Mouse (Mus musculus) neural tube, embryonic 12.5 days (tissue): ENCODE results near the gene Cfap99. TPM values are rescaled to one million over a fixed set of nuclear protein-coding genes. Genes with fewer than 3 reads are reported as not detected.

Experiments
- ATAC-seq: fragments of 200-750 bp; cut with Nextera tagmentation; 2 replicates; pipeline ENCODE4 v1.8.0; 2017; ENCODE audit warnings: low read depth, mild to moderate bottlenecking, moderate TSS enrichment, moderate library complexity; ENCODE audit not compliant: low FRiP score
- H3K27ac ChIP-seq: fragments of 300-500 bp; sonication (generic); 2 replicates; pipeline ENCODE4 v1.5.1; 2016
- H3K27me3 ChIP-seq: fragments of 300-500 bp; sonication (generic); replicated peaks from 2 replicates; pipeline ENCODE4 v1.6.1; 2016; ENCODE audit warnings: mild to moderate bottlenecking
- H3K36me3 ChIP-seq: fragments of 300-500 bp; sonication (generic); 2 replicates; pipeline ENCODE4 v1.6.1; 2016; ENCODE audit warnings: mild to moderate bottlenecking
- H3K4me1 ChIP-seq: fragments of 300-500 bp; sonication (generic); 2 replicates; pipeline ENCODE4 v1.6.1; 2016
- H3K4me2 ChIP-seq: fragments of 300-500 bp; sonication (generic); replicated peaks from 2 replicates; pipeline ENCODE4 v1.6.1; 2016; ENCODE audit warnings: mild to moderate bottlenecking
- H3K4me3 ChIP-seq: fragments of 300-500 bp; sonication (generic); 2 replicates; pipeline ENCODE4 v1.5.1; 2016
- H3K9ac ChIP-seq: fragments of 300-500 bp; sonication (generic); 2 replicates; pipeline ENCODE4 v1.6.1; 2016; ENCODE audit warnings: mild to moderate bottlenecking
- H3K9me3 ChIP-seq: fragments of 300-500 bp; sonication (generic); 2 replicates; pipeline ENCODE4 v1.6.1; 2016; ENCODE audit warnings: mild to moderate bottlenecking
- WGBS: fragments of 180-500 bp; shearing (Covaris S2); methylation state at CpG from one replicate; pipeline ENCODE4 v1.1.7; 2016; 5-methylcytosine and 5-hydroxymethylcytosine counted together
- polyA plus RNA-seq: library from polyadenylated mRNA; unstranded; fragments of >200 nt; fragmentation: Nextera tagmentation; extraction: Ambion mirVana; gene quantifications from 2 replicates; pipeline ENCODE4 v1.2.1, GENCODE M21; 2016

Cfap99 gene
- not detected in 2 replicates for polyA plus RNA-seq

DNA sequence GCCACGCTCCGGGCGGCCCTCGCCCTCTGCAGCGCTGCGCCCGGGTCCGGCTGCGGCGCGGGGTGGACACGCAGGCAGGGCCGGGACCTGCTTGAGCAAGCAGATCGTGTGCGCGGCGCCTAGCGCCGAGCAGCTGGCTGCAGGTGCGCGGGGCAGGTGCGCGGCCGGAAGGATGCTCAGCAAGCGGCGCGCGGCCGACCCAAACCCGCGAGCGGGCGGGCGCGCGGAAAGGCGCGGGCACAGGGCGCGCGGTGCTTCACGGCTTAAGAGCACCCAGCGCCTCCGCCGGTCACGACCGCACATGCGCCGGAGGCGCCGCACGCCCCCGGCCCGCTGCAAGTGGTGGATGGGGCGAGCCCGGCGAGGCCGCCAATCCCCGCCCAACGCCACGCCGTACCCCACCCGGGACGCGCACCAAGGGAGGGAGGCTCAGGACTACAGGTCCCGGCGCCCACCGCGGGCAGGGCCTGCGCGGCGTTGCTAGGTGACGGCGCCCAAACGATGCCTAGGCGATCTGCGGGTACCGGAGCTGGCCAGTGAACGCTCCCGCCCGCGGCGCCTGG is at the start of gene Cfap99, which contains the start of gene Zfyve28:
TSS of gene Cfap99 (plus strand) at position 447 of the 563 bp plus-strand sequence.
TSS of gene Zfyve28 (minus strand) at position 296 of the 563 bp plus-strand sequence.
- under 1% methylated on average over 83 of the region's 83 CpGs for WGBS
- peak; percentile 97 for ATAC-seq
- H3K27ac ChIP-seq: no peak within 1 kb of the TSS
- H3K27me3 ChIP-seq: peaks cover 38% of the 10 kb centered on the region
- no peaks in the 10 kb centered on the region for H3K9me3 ChIP-seq
- peak within 1 kb of the TSS; percentile 67 for H3K4me3 ChIP-seq
- peaks cover 23% of the 10 kb centered on the region for H3K4me1 ChIP-seq
- H3K36me3 ChIP-seq: no peaks in the 10 kb centered on the region
- H3K9ac ChIP-seq: peak within 1 kb of the TSS; percentile 67
- H3K4me2 ChIP-seq: peak within 1 kb of the TSS; percentile 95

DNA sequence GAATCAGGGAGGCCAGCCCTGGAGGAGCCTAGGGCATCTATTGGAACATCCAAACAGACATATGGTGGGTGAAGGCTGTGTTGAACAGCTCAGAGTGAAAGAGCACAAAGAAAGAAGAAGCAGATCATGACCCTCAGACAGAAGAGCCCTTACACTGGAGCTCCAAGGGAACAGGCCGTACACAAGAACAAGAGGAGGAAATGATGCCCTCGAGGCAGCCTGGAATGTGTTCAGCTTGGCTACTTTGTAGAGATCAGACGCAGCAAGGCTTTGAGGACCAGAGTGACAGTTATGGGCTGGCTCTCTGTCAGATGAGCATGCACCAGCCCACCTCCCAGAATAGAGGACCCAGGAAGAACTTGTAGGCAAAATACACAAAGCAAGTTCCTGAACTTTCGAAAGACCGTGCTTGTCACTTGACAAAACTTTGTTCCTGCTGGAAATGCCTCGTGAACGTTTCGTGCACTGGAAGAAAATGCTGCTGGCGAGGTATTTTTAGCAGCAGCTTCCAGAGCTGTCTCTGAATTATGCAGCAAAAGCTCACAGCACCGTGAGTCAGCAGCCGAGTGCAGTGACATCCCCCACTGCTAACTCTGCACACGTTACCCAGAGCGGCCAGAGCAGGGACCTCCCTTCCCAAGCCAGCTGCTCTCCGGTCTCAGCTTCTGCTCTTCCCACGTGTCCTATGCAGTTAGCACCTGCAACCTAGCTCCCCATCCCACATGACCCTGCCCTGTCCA is 46.0 kb upstream of the Cfap99 start:
- 60% methylated on average over 15 of the region's 15 CpGs for WGBS
- H3K4me1 ChIP-seq: no peaks in the 10 kb centered on the region
- H3K9ac ChIP-seq: no peak overlapping the region
- H3K9me3 ChIP-seq: no peaks in the 10 kb centered on the region
- H3K4me3 ChIP-seq: no peak overlapping the region
- H3K27me3 ChIP-seq: no peaks in the 10 kb centered on the region
- ATAC-seq: no peak
- no peak overlapping the region for H3K4me2 ChIP-seq
- no peaks in the 10 kb centered on the region for H3K36me3 ChIP-seq
- H3K27ac ChIP-seq: no peak overlapping the region

DNA sequence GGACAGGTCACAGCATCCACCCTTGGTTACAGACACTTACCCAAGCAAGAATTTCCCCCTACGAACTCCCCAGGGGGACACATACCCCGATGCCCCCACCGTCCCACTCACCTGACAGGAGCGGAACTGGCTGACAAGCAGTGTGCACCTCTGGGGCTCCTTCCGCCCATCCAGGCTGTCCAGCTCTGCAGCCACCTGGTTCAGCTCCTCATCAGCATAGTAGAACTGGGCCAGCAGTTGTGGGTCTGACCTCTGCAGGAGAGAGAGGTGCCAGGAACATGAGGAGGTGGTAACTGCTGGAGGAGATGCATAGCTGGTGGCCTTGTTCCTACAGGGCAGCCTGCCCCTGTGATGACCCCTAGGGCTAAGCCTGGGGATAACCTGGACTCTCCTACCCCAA is 45.3 kb upstream of the Cfap99 start:
- no peak for ATAC-seq
- H3K27me3 ChIP-seq: no peaks in the 10 kb centered on the region
- H3K4me1 ChIP-seq: no peaks in the 10 kb centered on the region
- H3K27ac ChIP-seq: no peak overlapping the region
- H3K9ac ChIP-seq: no peak overlapping the region
- H3K4me3 ChIP-seq: no peak overlapping the region
- no peaks in the 10 kb centered on the region for H3K9me3 ChIP-seq
- no peak overlapping the region for H3K4me2 ChIP-seq
- no peaks in the 10 kb centered on the region for H3K36me3 ChIP-seq
- WGBS: 88% methylated on average over 5 of the region's 5 CpGs

DNA sequence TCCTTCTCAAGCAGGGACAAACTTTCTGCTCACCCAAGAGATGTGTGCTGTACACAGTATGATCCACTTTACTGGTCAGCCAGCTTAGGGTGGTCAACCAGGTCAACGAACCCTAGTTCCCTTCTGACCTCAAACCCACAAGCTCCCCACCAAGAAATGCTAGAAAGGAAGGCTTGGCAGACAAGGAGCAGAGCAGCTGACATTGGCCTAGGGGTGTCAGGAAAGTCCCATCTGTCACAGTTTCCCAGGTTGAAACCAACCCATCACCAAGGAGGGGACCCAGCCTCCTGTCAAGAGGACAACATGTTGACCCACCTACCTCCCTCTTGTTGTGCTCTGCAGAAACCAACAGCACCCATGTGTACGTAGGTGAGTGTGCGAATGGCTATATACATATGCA is 42.0 kb upstream of the Cfap99 start:
- no peaks in the 10 kb centered on the region for H3K36me3 ChIP-seq
- peaks cover 11% of the 10 kb centered on the region for H3K4me1 ChIP-seq
- H3K4me3 ChIP-seq: no peak overlapping the region
- no peak overlapping the region for H3K9ac ChIP-seq
- H3K27me3 ChIP-seq: no peaks in the 10 kb centered on the region
- no peak for ATAC-seq
- H3K4me2 ChIP-seq: no peak overlapping the region
- H3K9me3 ChIP-seq: no peaks in the 10 kb centered on the region
- H3K27ac ChIP-seq: no peak overlapping the region
- 91% methylated on average over 3 of the region's 3 CpGs for WGBS

DNA sequence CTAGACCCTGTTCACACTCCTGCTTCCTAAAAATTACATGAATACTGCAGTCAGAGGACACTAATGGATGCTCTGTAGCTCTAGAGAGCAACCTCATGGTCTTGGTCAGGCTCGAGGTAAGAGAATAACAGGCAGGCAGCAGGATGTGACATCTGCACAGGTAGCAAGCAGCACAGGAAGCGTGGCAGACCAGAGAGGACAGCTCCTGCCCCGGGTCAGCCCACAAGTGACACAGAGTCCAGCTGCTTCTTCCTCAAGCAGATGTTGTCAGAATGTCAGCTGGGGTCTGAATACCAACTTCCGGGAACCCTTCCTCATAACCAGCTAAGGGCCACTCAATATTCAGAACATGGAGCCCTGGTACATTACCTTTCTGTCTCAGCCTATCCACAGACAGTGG is 39.3 kb upstream of the Cfap99 start:
- no peak overlapping the region for H3K4me3 ChIP-seq
- H3K27ac ChIP-seq: no peak overlapping the region
- no peaks in the 10 kb centered on the region for H3K36me3 ChIP-seq
- WGBS: 83% methylated on average over 4 of the region's 4 CpGs
- no peak overlapping the region for H3K9ac ChIP-seq
- no peaks in the 10 kb centered on the region for H3K27me3 ChIP-seq
- H3K9me3 ChIP-seq: no peaks in the 10 kb centered on the region
- H3K4me2 ChIP-seq: no peak overlapping the region
- no peak for ATAC-seq
- H3K4me1 ChIP-seq: peaks cover 28% of the 10 kb centered on the region

DNA sequence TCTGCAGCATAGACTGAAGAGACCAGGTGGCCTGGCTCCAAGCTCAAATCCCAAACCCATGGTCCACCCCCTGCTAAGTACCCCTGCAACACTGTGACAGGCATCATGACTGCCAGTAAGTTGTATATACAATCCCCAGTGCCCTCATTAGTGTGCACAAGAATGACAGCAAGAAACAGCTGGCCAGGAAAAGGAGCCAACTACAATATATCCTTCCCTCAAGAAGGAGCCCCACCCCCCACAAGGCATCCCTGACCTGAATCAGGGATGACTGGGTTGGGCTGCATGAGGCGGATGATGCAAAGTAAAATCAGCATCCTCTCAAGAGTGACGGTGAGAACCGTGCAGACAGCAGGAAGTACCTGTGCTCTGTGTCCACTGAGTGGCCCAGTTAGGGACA is 38.3 kb upstream of the Cfap99 start:
- Histone ChIP-seq H3K4me3 (no peak overlapping the region), H3K27me3 (no peaks in the 10 kb centered on the region), H3K9ac (no peak overlapping the region), H3K36me3 (no peaks in the 10 kb centered on the region), H3K9me3 (no peaks in the 10 kb centered on the region), H3K27ac (no peak overlapping the region), H3K4me2 (no peak overlapping the region), H3K4me1 (peaks cover 28% of the 10 kb centered on the region)
- no peak for ATAC-seq
- 76% methylated on average over 3 of the region's 3 CpGs for WGBS

DNA sequence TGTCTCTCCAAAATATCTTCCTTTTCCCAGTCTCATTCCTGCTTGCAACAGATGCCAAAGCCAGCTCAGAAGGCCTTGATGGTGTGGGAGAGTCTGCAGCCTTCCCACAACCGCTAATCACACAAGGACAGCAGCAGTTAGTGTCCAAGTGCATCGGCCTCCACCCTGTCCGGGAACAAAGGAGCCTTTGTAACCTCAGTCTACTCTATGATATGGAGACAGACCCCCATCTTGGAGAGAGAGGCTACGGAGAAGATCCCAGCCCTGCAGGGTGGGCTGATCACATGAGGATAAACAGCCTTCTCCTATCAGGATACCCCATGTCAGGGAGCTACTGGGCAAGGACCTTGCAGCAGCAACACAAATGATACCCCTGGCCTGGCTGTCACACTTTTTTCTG is 36.6 kb upstream of the Cfap99 start:
- ATAC-seq: peak; percentile 56; the same call in 1 of the 2 replicates
- Histone ChIP-seq H3K27me3 (no peaks in the 10 kb centered on the region), H3K36me3 (no peaks in the 10 kb centered on the region), H3K4me1 (peaks cover 28% of the 10 kb centered on the region), H3K9me3 (no peaks in the 10 kb centered on the region), H3K4me2 (no peak overlapping the region), H3K9ac (no peak overlapping the region), H3K27ac (peak overlapping the region; percentile 8; the same call in 1 of the 2 replicates), H3K4me3 (no peak overlapping the region)
- WGBS: 21% methylated on average over 4 of the region's 4 CpGs

DNA sequence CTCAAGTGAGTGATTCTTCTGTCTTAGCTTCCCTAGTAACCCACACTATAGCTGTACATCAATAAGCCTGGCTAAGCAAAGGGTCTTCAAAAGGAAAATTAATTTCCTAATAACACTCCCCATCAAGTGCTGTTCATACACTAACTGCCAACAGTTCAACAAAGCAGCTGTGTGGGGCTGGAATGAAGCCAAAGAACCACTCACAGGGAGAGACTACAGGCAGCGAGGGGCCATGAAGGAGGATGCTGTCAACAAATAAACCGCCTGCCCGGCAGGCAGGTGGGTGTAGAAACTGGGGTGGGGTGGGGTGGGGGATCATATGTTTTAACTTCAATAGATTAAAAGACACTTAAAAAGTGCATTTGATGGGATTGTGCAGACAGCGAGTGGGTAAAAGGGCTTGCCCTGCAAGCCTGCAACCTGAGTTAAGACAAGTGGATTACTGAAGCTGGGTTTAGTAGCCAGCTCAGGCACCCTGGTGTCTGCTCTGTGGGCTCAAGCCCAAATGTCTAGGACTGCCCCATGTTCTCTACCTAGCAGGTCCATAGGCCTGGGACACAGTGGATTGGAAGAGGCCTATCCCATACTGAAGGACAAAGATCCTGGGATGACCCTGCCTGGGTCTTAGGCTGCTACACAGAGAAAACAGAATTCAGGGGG is 36.0 kb upstream of the Cfap99 start:
- no peak overlapping the region for H3K9ac ChIP-seq
- ATAC-seq: peak; percentile 58

DNA sequence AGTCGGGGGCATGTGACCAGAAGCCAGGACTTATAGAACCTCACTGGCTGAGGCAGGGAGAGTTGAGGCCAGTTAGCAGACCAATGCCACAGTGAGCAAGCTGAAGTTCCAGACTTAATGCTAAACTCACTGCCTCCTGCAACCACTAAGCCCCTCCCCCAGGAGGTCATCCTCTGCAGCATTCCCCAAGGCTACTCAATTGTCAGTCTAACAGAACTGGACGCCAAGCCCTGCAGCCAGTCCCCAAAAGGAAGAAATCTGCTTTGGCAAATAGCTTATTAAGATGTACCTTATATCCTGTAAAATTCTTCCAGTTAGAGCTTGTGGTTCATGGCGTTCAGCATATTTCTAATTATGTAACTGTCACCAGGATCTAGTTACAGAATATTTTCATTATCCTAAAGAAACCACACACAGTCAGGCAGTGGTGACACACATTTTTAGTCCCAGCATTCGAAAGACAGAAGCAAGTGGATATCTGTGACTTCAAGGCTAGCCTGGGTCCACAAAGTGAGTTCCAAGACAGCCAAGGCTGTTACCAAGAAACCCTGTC is 35.4 kb upstream of the Cfap99 start:
- H3K9me3 ChIP-seq: no peaks in the 10 kb centered on the region
- no peak overlapping the region for H3K4me3 ChIP-seq
- no peaks in the 10 kb centered on the region for H3K27me3 ChIP-seq
- H3K4me2 ChIP-seq: no peak overlapping the region
- no peak for ATAC-seq
- H3K27ac ChIP-seq: 0 out of 2 replicates have a peak overlapping the region, but pooled peaks have one; percentile 57
- H3K36me3 ChIP-seq: no peaks in the 10 kb centered on the region
- peaks cover 28% of the 10 kb centered on the region for H3K4me1 ChIP-seq
- no peak overlapping the region for H3K9ac ChIP-seq
- WGBS: 60% methylated on average over 4 of the region's 4 CpGs

More for the DNA sequence above, 36.0 kb upstream of the Cfap99 start:
- Histone ChIP-seq H3K27me3 (no peaks in the 10 kb centered on the region), H3K4me1 (peaks cover 28% of the 10 kb centered on the region), H3K4me3 (no peak overlapping the region), H3K27ac (0 out of 2 replicates have a peak overlapping the region, but pooled peaks have one; percentile 57), H3K36me3 (no peaks in the 10 kb centered on the region), H3K9me3 (no peaks in the 10 kb centered on the region), H3K4me2 (no peak overlapping the region)
- WGBS: 44% methylated on average over 4 of the region's 4 CpGs

DNA sequence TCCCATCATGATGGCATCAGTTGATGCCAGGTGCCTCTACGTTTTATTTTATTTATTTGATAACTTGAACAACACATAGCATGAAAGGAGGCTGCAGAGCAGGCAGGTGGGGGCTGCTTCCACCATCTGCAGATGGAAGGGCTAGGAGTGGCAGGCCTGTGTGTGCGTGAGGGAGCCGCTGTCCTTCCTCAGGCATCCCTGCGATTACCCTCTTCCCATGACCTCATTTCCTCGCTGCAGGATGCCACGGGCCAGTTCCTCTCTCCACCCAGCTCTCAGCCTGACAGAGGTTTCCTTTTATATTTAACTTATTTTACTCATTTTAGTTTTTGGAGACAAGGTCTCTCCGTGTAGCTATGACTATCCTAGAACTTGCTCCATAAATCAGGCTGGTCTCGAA is 34.1 kb upstream of the Cfap99 start:
- WGBS: 77% methylated on average over 8 of the region's 8 CpGs
- no peak overlapping the region for H3K9ac ChIP-seq
- H3K4me3 ChIP-seq: no peak overlapping the region
- H3K4me1 ChIP-seq: peaks cover 28% of the 10 kb centered on the region
- H3K27ac ChIP-seq: no peak overlapping the region
- no peaks in the 10 kb centered on the region for H3K27me3 ChIP-seq
- H3K36me3 ChIP-seq: no peaks in the 10 kb centered on the region
- H3K9me3 ChIP-seq: no peaks in the 10 kb centered on the region
- no peak overlapping the region for H3K4me2 ChIP-seq
- no peak for ATAC-seq

DNA sequence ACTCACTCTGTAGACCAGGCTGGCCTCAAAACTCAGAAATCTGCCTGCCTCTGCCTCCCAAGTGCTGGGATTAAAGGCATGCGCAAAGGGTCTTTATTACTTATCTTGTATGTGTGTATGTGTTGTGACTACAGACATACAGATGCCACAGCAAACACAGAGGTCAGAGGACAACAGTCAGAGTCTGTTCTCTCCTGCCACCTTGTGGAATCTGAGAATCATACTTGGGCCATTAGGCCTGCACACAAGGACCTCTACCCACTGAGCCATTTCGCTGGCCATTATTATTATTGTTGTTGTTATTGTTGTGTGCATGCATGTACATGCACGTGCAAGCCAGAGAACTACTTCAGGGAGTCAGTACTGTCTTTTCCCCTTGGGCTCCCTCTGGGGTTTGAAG is 33.2 kb upstream of the Cfap99 start:
- ATAC-seq: no peak
- 81% methylated on average over 3 of the region's 3 CpGs for WGBS
- Histone ChIP-seq H3K27me3 (no peaks in the 10 kb centered on the region), H3K4me1 (peaks cover 23% of the 10 kb centered on the region), H3K36me3 (no peaks in the 10 kb centered on the region), H3K4me2 (no peak overlapping the region), H3K27ac (no peak overlapping the region), H3K9me3 (no peaks in the 10 kb centered on the region), H3K4me3 (no peak overlapping the region), H3K9ac (no peak overlapping the region)

DNA sequence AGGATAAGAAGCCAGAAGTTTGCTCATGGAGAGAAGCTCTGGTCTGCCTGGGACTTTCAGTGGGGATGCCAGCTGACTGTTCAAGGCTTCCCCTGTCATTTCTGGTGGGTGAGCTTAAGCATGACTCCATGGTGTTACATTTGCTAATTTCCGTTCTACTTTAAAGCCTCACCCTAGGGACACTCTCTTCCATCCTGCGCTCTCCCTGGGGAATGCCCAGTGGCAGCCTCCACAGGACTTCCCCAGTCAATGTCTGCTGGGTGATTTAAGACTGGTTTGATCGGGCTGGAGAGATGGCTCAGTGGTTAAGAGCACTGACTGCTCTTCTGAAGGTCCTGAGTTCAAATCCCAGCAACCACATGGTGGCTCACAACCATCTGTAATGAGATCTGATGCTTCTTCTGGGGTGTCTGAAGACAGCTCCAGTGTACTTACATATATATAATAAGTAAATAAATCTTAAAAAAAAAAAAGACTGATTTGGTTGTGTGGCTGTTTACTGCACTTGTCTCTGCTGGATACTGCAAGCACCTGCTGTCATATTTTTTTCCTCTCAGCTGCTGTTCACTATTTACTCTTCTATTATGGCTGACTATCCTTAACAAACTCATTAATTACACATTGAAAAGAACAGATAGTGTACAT is 29.1 kb upstream of the Cfap99 start:
- H3K4me2 ChIP-seq: no peak overlapping the region
- 67% methylated on average over 3 of the region's 3 CpGs for WGBS
- no peak overlapping the region for H3K4me3 ChIP-seq
- no peaks in the 10 kb centered on the region for H3K9me3 ChIP-seq
- no peak overlapping the region for H3K9ac ChIP-seq
- ATAC-seq: no peak
- H3K27ac ChIP-seq: no peak overlapping the region
- H3K27me3 ChIP-seq: no peaks in the 10 kb centered on the region
- no peaks in the 10 kb centered on the region for H3K4me1 ChIP-seq
- no peaks in the 10 kb centered on the region for H3K36me3 ChIP-seq
